Mouse (Mus musculus) testis, adult 2 months (tissue): Measurements from ENCODE around the gene Pgd.

Experiments used
- CTCF ChIP-seq: fragments of 200-500 bp; IDR thresholded peaks from 2 replicates; pipeline ENCODE4 v1.5.1; 2012; ENCODE audit warnings: low read depth, mild to moderate bottlenecking, inconsistent platforms, low read length, moderate library complexity; ENCODE audit not compliant: control insufficient read depth, insufficient read depth, insufficient replicate concordance
- POLR2A ChIP-seq: fragments of 200-500 bp; IDR thresholded peaks from 2 replicates; pipeline ENCODE4 v1.6.1; 2012; ENCODE audit warnings: low read depth, mild to moderate bottlenecking, inconsistent platforms, low read length, moderate library complexity; ENCODE audit not compliant: control insufficient read depth

DNA sequence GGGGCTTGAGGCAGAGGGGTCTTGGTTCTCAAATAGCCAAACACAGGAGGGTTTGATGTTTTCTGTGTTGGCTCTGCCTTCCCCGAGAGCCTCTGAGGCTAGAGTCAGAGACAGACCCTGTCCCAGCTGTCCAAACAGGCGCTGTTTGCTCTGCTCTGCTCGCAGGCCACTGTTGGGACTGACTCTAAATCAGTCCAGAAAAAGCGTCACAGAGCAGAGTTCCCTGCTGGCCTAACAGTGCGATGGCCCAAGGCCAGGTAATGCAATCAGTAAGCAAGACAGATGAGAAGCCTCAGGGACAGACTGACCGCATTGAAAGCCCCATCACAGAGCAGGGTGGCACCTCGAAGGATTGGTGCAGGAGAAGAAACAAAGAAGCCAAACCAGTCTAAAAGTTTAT is 17.0 kb downstream of the Pgd start:
- TF ChIP-seq CTCF (no peak), POLR2A (no peak)
